Mouse (Mus musculus): ENCODE data around the gene Ddost.
"Not testable (repeated sequence)": the region's sequence is repeated elsewhere in the genome, so short reads cannot be mapped to it uniquely, and the experiment has no call there.

Gene Ddost

DNA sequence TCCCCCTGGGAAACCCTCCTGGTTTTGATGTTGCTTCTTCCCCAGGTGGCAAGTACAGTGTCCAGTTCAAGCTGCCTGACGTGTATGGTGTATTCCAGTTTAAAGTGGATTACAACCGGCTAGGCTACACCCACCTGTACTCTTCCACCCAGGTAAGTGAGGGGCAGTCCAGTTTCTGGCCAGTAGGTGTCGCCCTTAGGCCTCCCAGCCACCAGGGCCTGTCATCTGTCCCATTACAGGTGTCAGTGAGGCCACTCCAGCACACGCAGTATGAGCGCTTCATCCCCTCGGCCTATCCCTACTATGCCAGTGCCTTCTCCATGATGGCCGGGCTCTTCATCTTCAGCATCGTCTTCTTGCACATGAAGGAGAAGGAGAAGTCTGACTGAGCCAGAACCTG is 7.1 kb downstream of the Ddost start:
- no peak for DNase-seq (ENCODE audit: low spot score)

DNA sequence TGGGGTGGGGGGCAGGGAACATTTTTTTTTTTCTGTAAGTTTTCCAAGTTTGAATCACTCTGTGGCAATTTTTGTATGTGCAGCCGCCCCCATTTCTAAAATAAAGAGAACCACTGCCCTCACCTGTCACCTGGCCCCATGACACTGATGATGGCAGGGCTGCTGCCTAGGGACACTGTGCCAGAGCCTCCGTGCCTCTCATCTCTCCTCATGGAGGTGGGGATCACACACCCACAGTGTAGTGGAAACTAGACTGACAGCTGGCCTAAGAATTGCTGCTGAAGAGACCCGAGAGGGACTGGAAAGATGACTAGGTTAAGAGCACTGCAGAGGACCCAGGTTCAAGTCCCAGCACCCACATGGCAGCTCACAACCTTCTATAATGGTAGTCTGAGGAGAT is 7.6 kb downstream of the Ddost start:
- DNase-seq (ENCODE audit: low spot score): no peak

DNA sequence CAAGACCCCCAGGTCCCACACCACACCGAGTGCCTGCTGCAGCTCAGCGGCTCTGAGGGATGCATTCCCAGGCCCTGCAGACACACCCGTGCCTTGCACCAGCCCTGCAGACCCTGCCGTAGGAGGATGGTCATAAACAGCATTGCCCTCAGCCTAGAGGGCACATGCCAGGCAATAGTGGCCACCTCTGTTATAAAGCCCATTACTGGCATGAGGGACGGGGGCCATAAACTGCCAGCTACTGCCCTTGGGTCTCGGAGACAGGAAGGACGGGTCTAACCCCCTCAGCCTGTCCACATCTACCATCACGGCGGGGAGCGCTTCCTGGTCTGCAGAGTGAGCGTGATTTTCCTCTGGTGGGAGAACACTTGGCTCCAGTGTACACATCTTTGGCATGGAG is 8.5 kb downstream of the Ddost start:
- no peak for DNase-seq (ENCODE audit: low spot score)

DNA sequence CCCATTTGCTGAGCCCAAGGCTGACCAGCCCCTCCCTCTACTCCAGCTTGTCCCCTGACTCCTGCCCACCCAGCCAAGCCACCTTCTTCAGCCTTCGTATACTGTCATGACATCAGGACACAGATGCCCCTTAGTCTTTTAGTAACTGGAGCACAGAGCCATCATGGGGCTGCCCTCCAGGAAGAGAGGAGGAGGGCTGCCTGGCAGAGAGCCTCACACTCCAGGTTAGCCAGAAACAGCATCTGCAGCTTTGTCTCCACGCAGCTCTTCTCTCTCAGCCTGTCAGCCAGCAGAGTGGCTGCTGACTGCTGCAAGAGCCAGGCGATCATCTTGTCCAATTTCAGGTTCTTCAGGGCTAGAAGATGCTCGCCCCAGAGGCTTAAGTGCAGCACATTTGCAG is 9.3 kb downstream of the Ddost start:
- DNase-seq (ENCODE audit: low spot score): no peak

DNA sequence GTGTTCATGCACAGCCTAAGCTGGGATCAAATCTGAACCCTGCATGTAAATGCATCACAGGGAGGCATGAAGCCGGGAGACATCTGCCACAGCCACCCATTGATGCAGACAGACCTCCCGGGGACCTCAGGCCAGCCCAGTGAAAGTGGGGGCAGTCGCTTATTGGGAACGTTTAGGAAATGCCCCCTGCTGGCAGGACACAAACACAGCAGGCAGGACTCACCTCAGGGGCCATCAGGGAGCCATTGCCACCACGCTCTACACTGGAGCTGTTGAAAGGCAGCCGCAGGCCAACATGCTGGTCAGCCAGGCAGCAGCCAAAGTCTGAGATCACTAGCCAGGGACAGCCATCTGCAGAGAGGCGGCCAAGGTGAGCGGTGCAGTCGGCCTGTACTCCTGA is 11.3 kb downstream of the Ddost start:
- no peak for DNase-seq (ENCODE audit: low spot score)

DNA sequence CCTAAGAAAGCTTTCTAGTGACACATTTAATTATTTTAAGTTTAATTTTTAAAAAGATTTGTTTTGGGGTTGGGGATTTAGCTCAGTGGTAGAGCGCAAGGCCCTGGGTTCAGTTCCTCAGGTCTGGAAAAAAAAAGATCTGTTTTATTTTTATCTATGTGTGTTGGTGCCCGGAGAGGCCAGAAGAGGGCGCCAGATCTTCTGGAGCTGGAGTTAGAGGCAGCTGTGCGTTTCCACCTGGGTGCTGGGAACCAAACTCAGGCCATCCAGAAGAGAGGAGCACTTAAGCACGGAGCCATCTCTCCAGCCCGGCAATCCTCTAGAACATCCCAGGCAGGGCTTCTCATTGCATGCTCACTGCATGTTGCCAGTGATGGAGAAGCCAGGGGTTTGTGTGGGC is 11.8 kb downstream of the Ddost start:
- no peak for DNase-seq (ENCODE audit: low spot score)

DNA sequence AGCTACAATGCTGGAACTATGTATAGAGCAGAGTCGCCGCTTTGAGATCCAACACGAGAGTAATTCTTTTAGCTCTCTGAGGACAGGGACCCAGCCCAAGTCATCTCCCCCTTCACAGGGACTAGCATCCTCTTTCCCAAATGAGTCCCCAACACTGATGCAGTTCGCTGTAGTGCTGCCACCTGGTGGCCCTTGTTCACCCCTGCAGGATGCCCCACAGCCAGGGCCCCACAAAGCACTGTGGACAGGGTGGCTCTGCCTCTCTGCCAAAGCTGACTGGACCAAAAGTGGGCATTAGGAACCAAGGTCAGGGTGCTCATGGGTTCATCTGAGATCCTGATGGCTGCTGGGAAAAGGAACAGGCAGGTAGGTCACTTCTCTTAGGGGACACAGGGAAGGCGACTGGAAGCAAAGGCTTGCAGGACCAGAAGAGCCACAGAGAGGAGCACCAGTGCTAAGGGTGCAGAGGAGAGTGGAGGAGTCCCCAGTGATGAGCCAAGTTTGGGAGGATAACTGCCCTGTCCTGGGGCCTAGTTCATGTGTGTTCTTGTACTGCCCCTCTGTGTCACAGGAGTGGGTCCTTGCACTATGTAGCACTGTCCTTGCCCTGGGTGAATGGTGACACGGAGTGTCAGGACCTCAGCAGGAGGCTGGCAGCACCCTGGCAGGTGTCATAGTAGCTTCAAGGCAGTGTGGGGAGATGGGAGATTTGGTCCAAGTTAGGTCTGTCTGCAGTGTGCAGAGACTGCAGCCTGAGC is 14.2 kb downstream of the Ddost start:
- DNase-seq (ENCODE audit: low spot score): no peak

DNA sequence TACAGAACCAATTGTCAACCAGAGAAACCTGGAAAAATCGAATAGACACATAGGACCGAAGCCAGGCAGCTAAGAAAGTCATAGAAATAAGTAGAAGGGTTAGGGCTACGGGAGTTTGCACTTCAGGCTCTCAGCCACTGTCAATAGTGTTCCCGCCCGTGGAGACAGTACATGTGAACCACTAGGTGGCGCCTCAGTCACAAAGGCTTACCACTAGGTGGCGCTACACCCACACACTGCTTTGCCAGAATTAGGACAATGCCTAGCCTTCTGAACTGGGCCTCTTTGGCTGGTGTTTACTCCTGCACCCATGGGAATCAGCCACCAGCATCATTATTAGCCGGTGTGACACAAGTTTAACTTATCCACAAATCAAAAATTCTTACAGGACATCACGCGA is 15.0 kb downstream of the Ddost start:
- peak; percentile 79 for DNase-seq (ENCODE audit: low spot score)

DNA sequence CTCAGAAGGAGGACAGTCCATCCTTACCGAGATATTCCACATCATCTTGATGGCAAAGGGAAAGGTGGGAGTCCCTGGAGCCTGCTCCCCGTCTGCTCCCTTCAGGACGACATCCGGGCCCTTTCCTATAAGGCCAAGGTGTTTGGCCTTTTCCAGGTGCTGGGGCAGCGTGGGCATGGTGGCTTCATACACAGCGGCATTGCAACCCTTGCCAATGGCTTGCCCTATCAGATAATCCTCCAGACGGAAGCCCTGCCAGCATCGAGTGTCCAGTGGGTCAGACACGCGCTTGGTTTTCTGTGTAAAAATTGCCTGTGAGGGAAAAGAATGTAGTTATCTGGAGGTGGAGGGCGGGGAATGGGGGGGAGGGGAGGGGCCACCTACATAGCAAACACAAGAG is 16.2 kb downstream of the Ddost start:
- no peak for DNase-seq (ENCODE audit: low spot score)

DNA sequence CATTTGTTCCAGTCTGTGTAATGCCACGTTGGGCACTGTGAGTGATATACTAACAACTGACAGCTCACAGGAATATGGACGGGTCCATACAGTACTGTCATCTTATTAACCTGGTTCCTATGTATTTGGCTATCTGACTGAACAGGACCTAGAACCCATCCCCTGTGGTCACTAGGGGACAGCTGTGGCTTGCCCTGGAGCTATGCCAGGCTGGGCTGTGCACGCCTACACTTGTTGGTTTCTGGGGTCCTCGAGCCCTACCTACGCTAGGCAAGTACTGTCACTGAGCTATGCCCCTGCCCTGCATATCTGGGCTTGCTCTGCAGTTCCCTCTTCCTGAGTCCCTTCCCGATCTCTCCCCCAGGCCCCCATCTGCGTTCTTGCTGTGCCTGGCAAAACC is 17.0 kb downstream of the Ddost start:
- DNase-seq (ENCODE audit: low spot score): no peak

DNA sequence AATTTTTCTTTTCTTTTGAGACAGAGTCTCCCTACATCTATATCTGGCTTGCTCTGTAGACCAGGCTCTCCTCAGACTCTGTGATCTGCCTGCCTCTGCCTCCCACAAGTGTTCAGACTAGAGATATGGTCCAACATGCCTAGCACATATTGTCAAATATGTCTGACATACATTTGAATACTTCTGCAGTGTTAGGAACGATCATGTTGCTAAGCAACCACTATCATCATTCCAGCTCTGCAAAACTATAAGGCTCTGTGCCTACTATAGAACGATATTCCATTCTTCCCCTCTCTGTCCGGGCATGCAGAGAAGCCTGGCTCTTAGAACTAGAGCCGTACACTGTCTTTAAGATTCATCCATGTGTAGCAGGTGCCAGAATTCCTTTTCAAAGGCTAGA is 18.2 kb downstream of the Ddost start:
- DNase-seq (ENCODE audit: low spot score): no peak

DNA sequence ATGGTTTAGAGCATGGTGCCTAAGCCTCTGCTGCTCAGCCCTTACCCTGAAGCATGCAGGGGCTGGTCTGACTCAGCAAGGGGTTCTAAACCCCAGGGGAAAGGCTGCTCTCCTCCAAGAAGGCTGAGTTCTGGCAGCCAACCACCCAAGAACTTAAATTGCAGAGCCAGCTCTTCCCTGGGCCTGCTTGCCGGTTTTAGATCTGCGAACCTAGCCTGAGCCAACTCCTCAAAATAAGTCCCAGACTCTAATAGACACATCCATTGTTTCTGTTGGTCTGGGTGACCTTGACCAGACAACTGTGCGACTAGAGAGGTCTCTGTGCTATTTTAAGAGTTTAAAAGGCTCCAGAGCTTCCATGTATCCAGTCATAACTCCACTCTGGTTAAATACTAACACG is 19.2 kb downstream of the Ddost start:
- DNase-seq (ENCODE audit: low spot score): peak; percentile 63

DNA sequence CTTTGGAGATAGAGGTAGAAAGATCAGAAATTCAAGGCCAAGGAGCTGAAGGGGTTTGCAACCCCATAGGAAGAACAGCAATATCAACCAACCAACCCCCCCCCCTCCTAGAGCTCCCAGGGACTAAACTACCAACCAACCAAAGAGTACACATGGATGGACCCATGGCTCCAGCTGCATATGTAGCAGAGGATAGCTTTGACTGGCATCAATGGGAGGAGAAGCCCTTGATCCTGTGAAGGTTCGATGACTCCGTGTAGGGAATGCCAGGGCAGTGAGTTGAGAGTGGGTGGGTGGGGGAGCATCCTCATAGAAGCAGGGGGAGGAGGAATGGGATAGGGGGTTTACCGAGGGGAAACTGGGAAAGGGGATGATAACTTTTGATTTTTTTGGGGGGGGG is 19.9 kb downstream of the Ddost start:
- DNase-seq (ENCODE audit: low spot score): no peak

DNA sequence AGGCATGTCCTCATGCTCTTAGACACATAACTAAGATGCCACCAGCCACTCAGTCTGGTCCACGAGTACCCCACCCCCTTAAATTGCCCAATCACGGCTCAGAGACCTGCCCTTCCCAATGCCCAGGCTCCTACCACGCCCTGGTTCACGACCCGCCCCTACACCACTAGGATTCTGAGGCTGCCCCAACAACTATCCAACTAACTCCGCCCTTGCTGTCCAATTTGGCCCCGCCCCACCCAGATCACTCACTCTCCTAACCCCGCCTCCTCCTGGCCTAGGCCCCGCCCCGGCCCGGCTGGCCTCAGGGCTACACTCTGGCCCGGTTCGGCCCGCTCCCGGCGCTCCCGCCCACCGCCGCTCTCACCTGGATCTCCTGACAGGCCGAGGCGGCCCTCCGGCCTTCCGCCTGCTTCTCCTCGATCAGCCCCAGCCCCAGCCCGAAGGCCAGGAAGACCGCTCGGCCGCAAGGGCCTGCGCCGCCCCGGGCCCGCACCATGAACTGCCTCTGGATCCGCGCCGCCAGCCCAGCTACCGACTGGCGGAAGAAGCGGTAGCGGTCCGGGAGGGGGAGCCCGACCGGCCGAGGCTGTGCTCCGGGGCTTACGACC is 21.0 kb downstream of the Ddost start:
- DNase-seq (ENCODE audit: low spot score): peak; percentile 94

DNA sequence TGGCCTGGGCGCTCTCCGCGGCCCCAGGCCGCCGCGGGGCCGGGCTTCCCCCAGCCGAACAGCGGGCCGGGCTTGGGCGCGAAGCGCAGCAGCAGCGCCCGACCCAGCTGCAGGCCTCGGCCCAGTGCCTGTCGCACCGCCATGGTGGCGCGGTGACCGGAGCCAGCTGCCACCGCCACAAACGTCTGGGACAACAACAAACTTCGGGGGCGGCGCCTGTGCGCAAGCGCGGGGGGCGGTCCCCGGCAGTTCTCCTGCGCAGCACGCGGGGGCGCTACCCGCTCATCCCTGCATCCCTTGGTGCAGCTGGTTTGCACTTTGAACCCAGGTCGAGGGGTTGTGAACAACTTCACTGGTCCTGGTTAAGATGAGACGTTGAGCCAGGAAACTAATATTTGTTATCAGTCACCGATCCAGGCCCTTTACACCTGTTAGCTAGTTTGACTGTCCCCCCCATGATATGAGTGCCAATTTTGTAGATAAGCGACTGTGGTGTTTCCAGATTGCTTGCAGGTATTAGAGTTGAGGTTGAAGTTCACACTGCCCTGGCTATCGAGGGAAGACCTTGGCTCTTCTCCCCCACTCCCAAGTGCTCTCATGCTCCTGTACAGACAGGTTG is 21.7 kb downstream of the Ddost start, which contains the start of gene Pink1:
TSS of gene Pink1 (minus strand) at position 231 of the 619 bp plus-strand sequence.
- peak; percentile 88 for DNase-seq (ENCODE audit: low spot score)

DNA sequence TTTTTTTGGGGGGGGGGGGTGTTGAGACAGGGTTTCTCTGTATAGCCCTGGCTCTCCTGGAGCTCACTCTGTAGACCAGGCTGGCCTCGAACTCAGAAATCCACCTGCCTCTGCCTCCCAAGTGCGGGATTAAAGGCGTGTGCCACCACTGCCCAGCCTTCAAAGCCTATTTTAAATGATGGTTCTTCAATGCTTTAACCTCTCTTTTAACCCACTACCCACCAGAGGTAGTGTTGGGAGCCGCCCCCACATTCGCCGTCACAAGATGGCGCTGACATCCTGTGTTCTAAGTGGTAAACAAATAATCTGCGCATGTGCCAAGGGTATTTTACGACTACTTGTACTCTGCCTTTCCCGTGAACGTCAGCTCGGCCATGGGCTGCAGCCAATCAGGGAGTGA is 22.6 kb downstream of the Ddost start:
- DNase-seq (ENCODE audit: low spot score): not testable (repeated sequence)

DNA sequence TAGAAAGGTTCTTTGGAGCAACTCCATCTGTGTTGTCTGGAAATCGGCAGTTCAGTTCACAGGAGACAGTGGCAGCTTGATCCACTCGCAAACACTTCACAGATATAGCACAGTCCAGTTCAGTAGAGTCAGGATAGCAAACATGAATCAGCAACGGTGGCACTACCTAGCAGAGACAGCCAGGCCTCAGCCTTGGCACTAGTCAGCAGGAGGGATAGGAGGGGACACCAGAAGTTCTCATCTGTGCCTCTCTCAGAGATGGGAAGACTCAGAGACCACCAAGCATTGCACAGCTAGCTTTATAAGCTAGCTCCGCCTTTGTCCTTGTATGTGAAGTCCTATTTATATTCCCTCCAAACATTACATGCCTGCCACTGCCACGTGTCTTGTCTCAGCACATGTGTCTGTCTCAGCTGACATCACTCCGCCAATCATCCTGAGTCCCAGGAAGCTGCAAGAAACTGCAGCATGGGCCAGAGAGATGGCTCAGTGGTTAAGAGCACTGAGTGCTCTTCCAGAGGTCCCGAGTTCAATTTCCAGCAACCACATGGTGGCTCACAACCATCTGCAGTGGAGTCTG is 23.5 kb downstream of the Ddost start:
- DNase-seq (ENCODE audit: low spot score): no peak

DNA sequence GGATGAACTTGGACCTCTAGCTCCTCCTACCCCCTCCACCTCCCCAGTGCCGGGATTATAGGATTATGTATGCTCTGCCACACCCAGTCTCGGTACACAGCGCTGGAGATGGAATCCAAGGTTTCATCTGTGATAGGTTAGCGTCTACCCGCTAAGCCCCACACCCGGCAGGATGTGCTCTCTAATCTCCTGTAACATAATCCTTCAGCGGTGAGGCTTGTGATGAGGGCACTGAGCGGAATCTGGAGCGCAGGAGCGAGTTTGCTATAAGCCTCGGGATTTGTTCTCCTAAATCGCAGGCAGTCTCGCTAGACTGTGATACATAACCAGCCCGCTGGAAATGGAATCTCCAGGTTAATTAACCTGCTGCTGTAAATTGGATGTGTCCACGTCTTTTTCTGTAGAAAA is 25.7 kb downstream of the Ddost start:
- no peak for DNase-seq (ENCODE audit: low spot score)

DNA sequence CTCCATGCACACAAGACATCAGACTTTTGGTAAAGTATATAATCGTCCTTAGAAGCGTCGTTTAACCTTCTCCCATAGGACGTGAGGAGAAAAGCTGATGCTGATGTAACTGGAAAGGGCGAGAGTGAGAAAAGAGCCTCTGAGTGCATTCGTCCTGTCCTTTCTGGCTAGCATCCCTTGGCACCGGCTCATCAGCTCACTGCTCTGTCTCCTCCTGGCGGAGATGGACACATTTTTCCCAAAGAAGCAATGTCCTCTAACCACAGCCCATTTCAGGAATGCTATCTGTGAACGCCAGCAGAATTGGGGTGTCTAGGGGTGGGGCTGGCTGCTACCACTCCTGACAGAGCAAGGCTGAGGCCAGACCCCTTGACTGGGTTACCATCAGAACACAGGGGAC is 27.1 kb downstream of the Ddost start:
- no peak for DNase-seq (ENCODE audit: low spot score)

DNA sequence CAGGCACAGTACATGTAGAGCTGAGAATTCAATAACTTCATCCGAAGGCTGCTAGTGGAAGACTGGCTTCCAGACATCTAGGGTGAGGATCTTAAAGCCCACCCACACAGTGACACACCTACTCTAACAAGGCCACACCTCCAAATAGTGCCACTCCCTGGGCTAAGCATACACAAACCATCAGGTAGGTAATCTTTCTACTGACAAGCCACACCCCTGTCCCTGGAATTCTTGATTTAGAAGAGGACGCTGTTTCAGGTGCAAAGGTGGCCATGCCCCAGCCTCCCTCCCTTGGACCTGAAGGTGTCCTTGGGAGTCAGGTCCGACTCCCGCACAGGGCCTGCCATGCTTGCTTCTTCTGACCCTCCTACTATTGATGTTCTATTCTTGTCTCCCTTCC is 28.6 kb downstream of the Ddost start:
- no peak for DNase-seq (ENCODE audit: low spot score)

DNA sequence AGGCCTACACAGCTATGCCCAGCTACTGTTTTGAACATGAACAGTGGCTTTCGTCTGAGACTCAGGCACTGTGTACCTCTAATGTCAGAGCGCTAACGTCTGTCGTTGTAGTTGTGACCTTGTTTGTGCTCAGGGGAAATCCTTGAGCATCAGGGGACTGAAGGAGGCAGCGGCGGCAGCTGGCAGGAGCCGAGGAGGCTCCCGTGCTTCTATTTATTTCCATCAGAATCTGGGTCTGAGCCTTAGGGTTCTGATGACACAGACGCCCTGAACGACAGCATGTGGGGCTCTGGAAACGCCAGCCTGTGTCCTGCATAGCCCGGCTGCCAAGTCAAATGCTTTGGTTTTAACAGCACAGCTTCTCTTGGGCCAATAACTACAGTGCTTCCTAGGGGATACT is 30.5 kb downstream of the Ddost start:
- no peak for DNase-seq (ENCODE audit: low spot score)

DNA sequence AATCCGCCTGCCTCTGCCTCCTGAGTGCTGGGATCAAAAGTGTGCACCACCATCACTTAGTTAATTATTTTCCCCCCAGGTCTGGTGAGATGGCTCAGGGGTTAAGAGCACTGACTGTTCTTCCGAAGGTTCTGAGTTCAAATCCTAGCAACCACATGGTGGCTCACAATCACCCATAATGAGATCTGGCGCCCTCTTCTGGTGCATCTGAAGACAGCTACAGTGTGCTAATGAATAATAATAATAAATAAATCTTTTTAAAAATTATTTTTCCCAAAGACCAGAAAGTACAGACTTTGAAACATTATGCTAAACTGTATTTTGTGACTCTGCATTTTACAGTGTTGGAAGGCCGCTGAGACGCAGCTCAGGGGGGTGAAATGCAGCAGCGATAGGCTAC is 31.1 kb downstream of the Ddost start:
- DNase-seq (ENCODE audit: low spot score): no peak

DNA sequence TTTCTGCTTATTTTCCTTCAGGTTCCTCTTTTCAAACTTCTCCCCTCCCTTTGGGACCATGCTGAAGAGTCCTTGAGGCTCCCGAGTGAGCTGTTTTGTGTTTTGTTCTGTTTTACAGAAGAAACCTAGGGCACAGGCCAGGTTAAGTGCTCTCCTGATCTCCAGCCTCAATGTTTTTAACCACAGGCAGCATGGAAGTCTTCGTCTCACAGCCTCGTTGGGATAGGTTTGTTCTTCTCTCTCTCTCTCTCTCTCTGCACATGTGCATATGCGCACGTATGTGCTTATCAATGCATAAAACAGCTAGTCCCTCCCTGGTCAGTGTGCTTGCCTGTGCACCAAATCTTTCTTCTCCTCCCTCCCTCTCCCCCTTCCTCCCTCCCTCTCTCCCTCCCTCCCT is 32.3 kb downstream of the Ddost start:
- no peak for DNase-seq (ENCODE audit: low spot score)

All from testis, postnatal 14 days (tissue).